Mouse (Mus musculus) lung, adult 2 months (tissue): ENCODE measurements around the gene 9230102O04Rik. TPM values are rescaled to one million over a fixed set of nuclear protein-coding genes. Genes with fewer than 3 reads are reported as not detected.

Experiments
- DNase-seq: peaks from one replicate; pipeline ENCODE4 v3.0.0; 2022
- H3K4me1 ChIP-seq: fragments of 200-500 bp; 2 replicates; pipeline ENCODE4 v1.6.1; 2011; ENCODE audit warnings: low read length; ENCODE audit not compliant: control insufficient read depth, insufficient read depth
- H3K4me3 ChIP-seq: fragments of 200-500 bp; replicated peaks from 2 replicates; pipeline ENCODE3; 2011; ENCODE audit warnings: low read depth, mild to moderate bottlenecking, control low read depth, low read length; ENCODE audit errors: extremely low read depth
- CTCF ChIP-seq: fragments of 200-500 bp; IDR thresholded peaks from 2 replicates; pipeline ENCODE4 v1.5.1; 2011; ENCODE audit warnings: mild to moderate bottlenecking, low read length, control low read depth; ENCODE audit not compliant: insufficient read depth
- POLR2A ChIP-seq: fragments of 200-500 bp; IDR thresholded peaks from 2 replicates; pipeline ENCODE4 v1.6.1; 2011; ENCODE audit warnings: low read depth, mild to moderate bottlenecking, control low read depth, low read length, borderline replicate concordance; ENCODE audit errors: extremely low read depth
- WGBS: fragments of 180-500 bp; shearing (Covaris S2); methylation state at CpG from one replicate; pipeline ENCODE4 v1.1.7; 2018; 5-methylcytosine and 5-hydroxymethylcytosine counted together
- polyA plus RNA-seq: library from polyadenylated mRNA; depleted of rRNA; stranded (reverse); fragments of >200 nt; gene quantifications from 2 replicates; pipeline ENCODE4 v1.2.3, GENCODE M21; 2012; rRNA removed

The 9230102O04Rik gene
- not detected in 2 replicates for polyA plus RNA-seq

DNA sequence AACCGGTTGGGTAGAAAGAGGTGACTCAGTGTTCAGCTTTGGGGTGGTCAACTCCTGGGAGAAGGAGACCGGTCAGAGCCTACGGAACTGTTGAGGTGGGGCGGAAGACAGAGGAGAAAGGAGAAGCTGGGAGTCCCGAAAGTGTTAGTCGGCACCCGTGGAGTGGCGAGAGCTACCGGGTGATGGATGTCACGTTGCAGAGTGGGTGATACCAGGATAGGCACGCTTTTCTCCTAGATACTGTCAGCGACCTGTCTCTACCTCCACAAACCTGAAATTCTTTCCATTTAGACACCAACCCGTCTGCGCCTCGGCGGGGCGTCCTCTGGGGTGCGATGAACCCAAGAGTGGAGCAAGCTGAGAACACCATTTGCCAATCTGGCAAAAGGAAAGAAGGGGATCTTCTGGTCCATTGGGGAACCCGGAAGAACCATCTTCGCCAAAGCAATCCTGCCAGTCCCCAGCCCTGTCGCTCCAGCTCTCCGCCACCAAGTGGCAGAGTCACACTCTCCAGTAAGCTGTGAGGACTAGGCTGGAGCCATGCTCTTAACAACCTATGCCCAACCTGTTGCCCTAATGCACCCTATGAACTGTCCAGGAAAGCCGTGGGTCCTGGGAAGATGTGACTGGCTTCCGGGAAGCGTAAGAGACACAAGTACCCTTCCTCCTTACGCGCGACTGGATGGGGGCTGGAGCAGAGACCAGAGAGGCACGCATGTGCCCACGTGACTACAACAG is at the start of gene 9230102O04Rik:
TSS of gene 9230102O04Rik (minus strand) at position 628 of the 738 bp plus-strand sequence.
- H3K4me1 ChIP-seq, result peaks cover 3% of the 10 kb centered on the region; the same call in 1 of the 2 replicates
- DNase-seq, result no peak
- H3K4me3 ChIP-seq, result no peak within 1 kb of the TSS
- 1% methylated on average over 30 of the region's 30 CpGs for WGBS
- no peak for TF ChIP-seq POLR2A
- TF ChIP-seq CTCF, result peak; percentile 38

DNA sequence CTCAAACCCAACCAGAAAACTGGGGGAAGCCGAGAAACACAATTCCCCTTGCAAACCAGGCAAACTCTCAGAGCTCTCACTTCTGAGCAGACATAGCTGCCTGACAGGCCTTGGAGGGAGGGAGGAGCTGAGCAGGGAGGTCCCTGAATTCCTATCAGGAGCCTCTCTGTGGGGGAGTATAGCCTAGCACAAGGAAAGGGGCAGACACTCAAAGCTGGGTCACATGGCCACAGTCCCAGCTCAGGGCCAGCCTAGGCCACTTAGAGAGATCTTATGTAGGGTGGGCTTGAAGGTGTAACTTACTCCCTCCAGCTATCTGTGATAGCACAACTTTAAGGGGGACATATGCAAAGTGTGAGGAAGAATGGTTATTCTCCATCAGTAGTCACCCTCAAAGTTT is 46.6 kb upstream of the 9230102O04Rik start:
- TF ChIP-seq POLR2A, result no peak
- TF ChIP-seq CTCF, result no peak
- DNase-seq, result no peak
- no peak overlapping the region for H3K4me3 ChIP-seq
- no peaks in the 10 kb centered on the region for H3K4me1 ChIP-seq
- WGBS, result 38% methylated on average over 1 of the region's 1 CpGs

DNA sequence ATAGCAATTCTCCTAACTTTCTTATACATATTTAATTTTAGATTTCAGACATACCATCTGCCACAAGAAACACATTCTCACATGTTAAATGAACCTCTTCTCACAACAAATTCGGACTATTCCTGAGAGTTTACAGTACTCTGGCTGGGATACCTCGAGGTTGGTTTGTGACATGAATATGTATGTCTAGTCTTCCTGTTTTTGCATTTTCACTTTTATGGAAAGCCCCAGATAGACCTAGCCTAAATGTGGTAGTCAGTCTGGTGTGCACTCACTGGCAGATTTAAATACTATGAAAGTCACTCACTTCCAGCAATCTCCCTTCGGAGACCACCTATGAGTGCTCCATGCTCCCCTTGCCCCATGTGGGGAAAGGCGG is 37.6 kb upstream of the 9230102O04Rik start:
- no peak for DNase-seq
- Histone ChIP-seq H3K4me3 (no peak overlapping the region), H3K4me1 (no peaks in the 10 kb centered on the region)
- TF ChIP-seq CTCF, result no peak
- no peak for TF ChIP-seq POLR2A
- 67% methylated on average over 4 of the region's 4 CpGs for WGBS

DNA sequence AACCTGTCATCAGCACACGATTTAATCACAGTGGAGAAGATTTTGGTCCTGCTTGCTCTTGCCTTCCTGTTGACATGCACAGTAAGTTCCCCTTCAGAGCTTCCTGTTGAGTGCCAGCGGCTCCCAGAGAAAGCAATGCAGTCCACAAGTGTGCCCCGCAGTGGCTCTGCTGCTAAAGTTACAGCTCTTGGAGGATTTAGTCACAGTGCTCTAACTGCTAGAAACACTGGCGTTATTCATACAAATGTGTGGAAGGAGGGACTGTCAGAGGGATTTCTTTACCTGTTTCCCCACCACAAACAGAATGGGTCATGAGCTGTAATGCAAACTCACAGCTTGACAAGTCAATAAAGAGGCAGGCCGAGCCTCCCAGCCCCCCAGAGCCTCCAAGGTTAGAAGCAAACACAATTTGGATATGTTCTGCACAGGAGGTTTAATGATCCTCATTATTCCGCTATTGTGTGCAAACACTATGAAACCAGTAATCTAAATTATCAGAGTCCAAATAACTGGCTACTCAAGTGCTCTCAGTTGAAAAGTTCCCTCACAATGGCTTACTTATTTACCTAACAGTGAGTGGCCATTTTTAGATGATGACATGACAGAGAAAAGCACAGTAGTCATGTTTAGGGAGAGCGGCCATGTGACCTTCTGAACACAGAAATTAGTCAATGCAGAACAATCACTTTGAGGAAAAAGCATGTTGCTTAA is 37.0 kb upstream of the 9230102O04Rik start:
- DNase-seq, result no peak
- Histone ChIP-seq H3K4me3 (no peak overlapping the region), H3K4me1 (no peaks in the 10 kb centered on the region)
- WGBS, result 41% methylated on average over 7 of the region's 7 CpGs
- TF ChIP-seq POLR2A, result no peak
- no peak for TF ChIP-seq CTCF

DNA sequence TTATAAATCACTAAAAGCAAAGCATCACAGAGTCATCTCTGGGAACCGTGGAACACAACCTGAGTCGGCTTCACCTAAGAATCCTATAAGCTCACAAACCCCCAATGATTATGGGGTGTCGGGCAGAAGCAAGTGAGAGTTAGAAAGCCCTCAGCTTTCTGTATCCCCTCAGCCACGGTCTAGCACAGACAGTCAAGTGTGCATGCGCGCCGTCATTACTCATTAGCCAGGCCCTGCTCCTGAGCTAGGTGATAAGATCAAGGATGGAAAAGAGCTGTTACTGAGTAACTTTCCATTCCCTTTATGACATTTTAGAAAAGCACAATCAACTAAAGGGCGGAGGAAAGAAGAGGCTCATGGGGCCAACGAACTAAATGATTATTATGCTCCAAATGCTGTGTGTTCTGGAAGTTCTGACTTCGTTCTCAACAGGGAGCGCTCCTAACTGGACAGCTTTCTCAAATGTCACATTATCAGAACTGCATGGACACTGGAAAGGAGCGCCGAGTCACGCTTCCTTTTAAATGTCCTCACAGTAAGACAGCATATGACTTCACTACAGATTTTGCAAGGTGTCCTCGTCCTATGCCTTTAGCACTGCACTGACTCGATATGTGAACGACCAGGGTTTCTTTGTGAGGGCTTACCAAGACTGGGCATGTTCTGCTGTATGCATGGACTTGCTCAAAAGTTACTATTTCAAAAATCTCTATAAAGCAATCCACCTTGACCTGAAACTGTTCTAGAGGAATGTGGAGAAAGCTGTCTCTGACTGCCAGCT is 29.5 kb upstream of the 9230102O04Rik start:
- TF ChIP-seq CTCF (no peak), POLR2A (no peak)
- 73% methylated on average over 17 of the region's 17 CpGs for WGBS
- H3K4me1 ChIP-seq, result no peaks in the 10 kb centered on the region
- DNase-seq, result no peak
- no peak overlapping the region for H3K4me3 ChIP-seq

DNA sequence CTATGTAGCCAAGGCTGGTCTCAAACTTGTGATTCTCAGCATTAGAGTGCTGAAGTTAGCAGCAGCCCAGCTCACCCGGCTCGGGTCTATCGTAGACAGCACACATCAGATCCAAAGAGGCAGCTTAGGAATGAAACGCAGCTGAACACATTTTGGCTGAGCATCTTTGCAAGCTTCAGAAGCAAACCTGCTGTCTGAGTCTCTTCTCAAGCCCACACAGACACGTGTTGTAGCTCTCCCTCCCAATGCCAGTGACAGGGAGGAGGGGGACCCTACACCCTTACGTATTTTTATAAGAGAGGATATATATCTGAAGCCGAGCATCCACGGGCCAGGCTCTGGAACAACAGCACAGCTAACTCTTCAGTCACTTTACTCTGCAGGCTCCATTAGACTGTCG is 28.3 kb upstream of the 9230102O04Rik start:
- Histone ChIP-seq H3K4me1 (no peaks in the 10 kb centered on the region), H3K4me3 (no peak overlapping the region)
- TF ChIP-seq CTCF, result no peak
- no peak for TF ChIP-seq POLR2A
- no peak for DNase-seq
- 90% methylated on average over 9 of the region's 9 CpGs for WGBS

DNA sequence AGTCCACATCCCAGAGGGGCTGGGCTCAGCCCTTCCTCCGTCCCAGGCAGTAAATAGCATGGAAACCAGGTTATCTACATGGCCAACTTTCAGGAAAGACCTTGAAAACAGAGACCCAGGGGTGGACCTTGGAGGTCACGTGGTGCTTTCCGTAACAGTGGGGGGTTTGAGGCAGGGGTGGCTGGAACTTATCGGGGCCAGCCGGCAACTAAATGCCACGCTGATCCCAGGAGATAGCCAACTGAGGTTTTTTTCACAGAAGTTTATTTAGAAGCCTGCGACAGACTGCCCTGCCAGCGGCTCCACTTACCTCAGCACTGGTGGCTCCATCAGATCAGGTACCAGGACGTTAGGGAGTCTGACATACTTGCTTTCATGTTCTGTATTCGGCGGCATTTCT is 16.7 kb upstream of the 9230102O04Rik start:
- TF ChIP-seq POLR2A (no peak), CTCF (no peak)
- Histone ChIP-seq H3K4me1 (no peaks in the 10 kb centered on the region; the same call in 1 of the 2 replicates), H3K4me3 (no peak overlapping the region)
- DNase-seq, result no peak
- 9% methylated on average over 11 of the region's 11 CpGs for WGBS

DNA sequence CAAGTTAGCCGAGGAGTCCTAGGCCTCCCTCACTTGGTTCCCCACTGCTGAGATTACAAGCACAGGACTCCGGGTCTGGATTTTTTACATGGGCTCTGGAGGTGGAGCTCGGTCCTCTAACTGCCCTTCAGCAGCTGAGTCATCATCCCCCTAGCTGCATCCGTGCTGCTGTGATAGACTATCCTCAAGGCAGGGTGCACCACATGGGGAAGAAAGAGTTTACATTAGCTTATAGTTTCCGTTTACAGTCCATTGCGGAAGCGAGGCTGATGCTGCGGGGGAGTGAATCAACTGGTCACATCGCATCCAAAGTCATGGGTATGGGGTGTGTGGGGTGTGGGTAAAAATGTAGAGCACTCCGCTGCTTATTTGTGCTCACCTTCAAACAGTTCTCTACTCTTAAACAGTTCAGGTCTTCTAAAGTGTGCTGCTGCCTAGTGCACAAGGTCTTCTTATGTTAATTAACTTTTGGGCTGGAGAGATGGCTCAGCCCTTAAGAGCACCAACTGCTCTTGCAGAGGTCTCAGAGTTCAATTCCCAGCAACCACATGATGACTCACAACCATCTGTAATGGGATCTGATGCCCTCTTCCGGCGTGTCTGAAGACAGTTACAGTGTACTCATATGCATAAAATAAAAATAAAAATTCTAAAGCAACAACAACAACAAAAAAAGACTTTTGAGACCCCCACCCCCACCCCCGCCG is 14.7 kb upstream of the 9230102O04Rik start:
- Histone ChIP-seq H3K4me1 (no peaks in the 10 kb centered on the region; the same call in 1 of the 2 replicates), H3K4me3 (no peak overlapping the region)
- TF ChIP-seq CTCF (no peak), POLR2A (no peak)
- 51% methylated on average over 14 of the region's 14 CpGs for WGBS
- no peak for DNase-seq

DNA sequence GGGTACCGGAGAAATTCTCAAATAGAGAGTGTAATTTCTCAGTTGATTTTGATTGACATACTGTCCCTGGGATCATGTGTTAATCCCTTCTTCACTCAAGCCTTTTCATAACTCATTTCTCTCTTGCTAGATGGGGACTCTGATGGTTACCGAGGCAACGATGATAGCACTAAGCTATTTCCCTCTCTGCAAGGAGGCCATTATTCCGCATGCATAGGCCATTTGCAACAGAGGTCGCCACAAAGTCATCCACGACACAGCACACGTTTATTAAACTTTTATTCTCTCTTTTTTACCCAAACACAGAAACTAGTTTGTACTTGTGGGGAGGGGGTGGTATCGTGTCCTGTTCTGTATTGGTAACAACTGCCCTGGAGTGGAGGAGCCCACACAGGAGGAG is 8.5 kb upstream of the 9230102O04Rik start:
- DNase-seq, result no peak
- Histone ChIP-seq H3K4me3 (no peak overlapping the region), H3K4me1 (no peaks in the 10 kb centered on the region)
- no peak for TF ChIP-seq CTCF
- TF ChIP-seq POLR2A, result no peak
- WGBS, result 31% methylated on average over 8 of the region's 8 CpGs
